Mouse (Mus musculus) heart, embryonic 12.5 days (tissue): ENCODE measurements at regions not wholly inside any gene's neighbourhood (a gene's known extent, or its start where the extent isn't known, plus 50 kb on each side); places are given as distances from the start of the nearest gene placed in this dataset.

Experiments
- ATAC-seq: fragments of 200-750 bp; cut with Nextera tagmentation; 2 replicates; pipeline ENCODE4 v1.8.0; 2017; ENCODE audit warnings: moderate TSS enrichment, moderate library complexity; ENCODE audit not compliant: insufficient number of reproducible peaks, low FRiP score
- H3K27ac ChIP-seq: fragments of 300-500 bp; sonication (generic); 2 replicates; pipeline ENCODE4 v1.5.1; 2016; ENCODE audit warnings: mild to moderate bottlenecking, moderate library complexity; ENCODE audit not compliant: poor library complexity, severe bottlenecking
- H3K27me3 ChIP-seq: fragments of 300-500 bp; sonication (generic); replicated peaks from 2 replicates; pipeline ENCODE4 v1.6.1; 2016; ENCODE audit warnings: mild to moderate bottlenecking, moderate library complexity
- H3K36me3 ChIP-seq: fragments of 300-500 bp; sonication (generic); 2 replicates; pipeline ENCODE4 v1.6.1; 2016; ENCODE audit warnings: mild to moderate bottlenecking, moderate library complexity
- H3K4me1 ChIP-seq: fragments of 300-500 bp; sonication (generic); replicated peaks from 2 replicates; pipeline ENCODE4 v1.6.1; 2016; ENCODE audit warnings: mild to moderate bottlenecking
- H3K4me2 ChIP-seq: fragments of 300-500 bp; sonication (generic); 2 replicates; pipeline ENCODE4 v1.6.1; 2016; ENCODE audit warnings: mild to moderate bottlenecking, moderate library complexity
- H3K4me3 ChIP-seq: fragments of 300-500 bp; sonication (generic); 2 replicates; pipeline ENCODE4 v1.5.1; 2016; ENCODE audit warnings: mild to moderate bottlenecking
- H3K9ac ChIP-seq: fragments of 300-500 bp; sonication (generic); 2 replicates; pipeline ENCODE4 v1.6.1; 2016; ENCODE audit warnings: mild to moderate bottlenecking, moderate library complexity
- H3K9me3 ChIP-seq: fragments of 300-500 bp; sonication (generic); replicated peaks from 2 replicates; pipeline ENCODE4 v1.6.1; 2016; ENCODE audit warnings: mild to moderate bottlenecking, moderate library complexity
- WGBS: fragments of 180-500 bp; shearing (Covaris S2); methylation state at CpG from one replicate; pipeline ENCODE4 v1.1.7; 2016; 5-methylcytosine and 5-hydroxymethylcytosine counted together

DNA sequence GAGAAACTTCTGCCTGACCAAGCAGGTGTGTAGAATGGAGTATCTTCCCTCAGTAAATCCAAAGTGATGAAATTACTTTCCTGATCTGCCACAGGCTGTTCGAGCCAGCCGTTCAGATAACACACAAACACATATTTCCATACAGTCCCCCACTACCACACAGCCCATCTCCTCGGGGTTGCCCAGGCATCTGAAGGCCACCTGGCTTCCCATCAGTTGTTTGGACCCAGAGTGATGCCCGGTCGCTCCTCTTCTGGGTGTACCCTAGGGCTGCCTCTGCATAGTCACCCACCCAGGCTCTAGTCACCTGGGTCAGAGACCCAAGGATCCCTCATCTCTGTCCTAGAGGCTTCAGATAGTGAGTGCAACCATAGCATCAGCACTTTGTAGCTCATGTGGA lies 107.9 kb downstream of the CK137956 start:
- no peaks in the 10 kb centered on the region for H3K27me3 ChIP-seq
- H3K9me3 ChIP-seq = no peaks in the 10 kb centered on the region
- no peak for ATAC-seq
- 79% methylated on average over 5 of the region's 5 CpGs for whole genome bisulfite sequencing
- no peak overlapping the region for H3K4me2 ChIP-seq
- no peak overlapping the region for H3K9ac ChIP-seq
- H3K4me1 ChIP-seq = no peaks in the 10 kb centered on the region
- no peak overlapping the region for H3K4me3 ChIP-seq
- H3K36me3 ChIP-seq = no peaks in the 10 kb centered on the region
- no peak overlapping the region for H3K27ac ChIP-seq

- Histone ChIP-seq H3K9ac (no peak overlapping the region), H3K4me2 (no peak overlapping the region), H3K9me3 (no peaks in the 10 kb centered on the region; the same call in 1 of the 2 replicates), H3K27me3 (no peaks in the 10 kb centered on the region), H3K36me3 (no peaks in the 10 kb centered on the region), H3K4me3 (no peak overlapping the region), H3K27ac (no peak overlapping the region), H3K4me1 (no peaks in the 10 kb centered on the region)
- no peak for ATAC-seq
- WGBS = 47% methylated on average over 16 of the region's 16 CpGs
These were observed 109.2 kb downstream of the CK137956 start for GRCm38 (mm10) chr4:127861319-127862117.

- Histone ChIP-seq H3K4me2 (no peak overlapping the region), H3K36me3 (no peaks in the 10 kb centered on the region), H3K9me3 (no peaks in the 10 kb centered on the region; the same call in 1 of the 2 replicates), H3K4me3 (no peak overlapping the region), H3K4me1 (no peaks in the 10 kb centered on the region), H3K27ac (no peak overlapping the region), H3K27me3 (no peaks in the 10 kb centered on the region), H3K9ac (no peak overlapping the region)
- WGBS = 80% methylated on average over 4 of the region's 4 CpGs
- no peak for ATAC-seq
These were observed 110.5 kb downstream of the CK137956 start for GRCm38 (mm10) chr4:127860271-127860670.

GRCm38 (mm10) chr4:127859505-127859904 lies 111.2 kb downstream of the CK137956 start:
- H3K4me2 ChIP-seq = no peak overlapping the region
- H3K9ac ChIP-seq = no peak overlapping the region
- H3K36me3 ChIP-seq = no peaks in the 10 kb centered on the region
- no peak overlapping the region for H3K4me3 ChIP-seq
- 76% methylated on average over 6 of the region's 6 CpGs for WGBS
- H3K27me3 ChIP-seq = no peaks in the 10 kb centered on the region
- H3K27ac ChIP-seq = no peak overlapping the region
- H3K4me1 ChIP-seq = no peaks in the 10 kb centered on the region
- no peaks in the 10 kb centered on the region; the same call in 1 of the 2 replicates for H3K9me3 ChIP-seq
- ATAC-seq = no peak

GRCm38 (mm10) chr4:127858566-127858965 lies 112.2 kb downstream of the CK137956 start:
- WGBS = 71% methylated on average over 3 of the region's 3 CpGs
- Histone ChIP-seq H3K36me3 (no peaks in the 10 kb centered on the region), H3K4me1 (no peaks in the 10 kb centered on the region), H3K27ac (no peak overlapping the region), H3K9ac (no peak overlapping the region), H3K4me2 (no peak overlapping the region), H3K4me3 (no peak overlapping the region), H3K9me3 (no peaks in the 10 kb centered on the region; the same call in 1 of the 2 replicates), H3K27me3 (no peaks in the 10 kb centered on the region)
- ATAC-seq = no peak

DNA sequence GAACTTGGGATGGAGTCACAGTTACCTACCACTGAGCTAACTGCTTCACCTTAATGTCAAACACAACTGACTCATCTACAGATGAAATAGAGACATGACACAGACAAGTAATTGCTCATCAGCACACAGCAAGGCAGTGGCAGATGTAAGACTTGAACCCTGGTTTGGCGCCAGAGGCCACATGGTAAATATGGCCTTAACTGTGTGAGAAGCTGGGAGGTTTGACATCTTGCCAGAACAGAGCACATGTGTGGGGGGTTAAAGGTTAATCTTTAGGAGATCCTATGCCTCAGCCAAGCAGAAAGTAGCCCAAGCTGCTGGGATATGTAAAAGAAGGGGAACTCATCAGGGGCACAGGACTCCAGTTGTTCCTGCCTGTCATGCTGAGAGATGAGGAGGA lies 114.9 kb downstream of the CK137956 start:
- no peaks in the 10 kb centered on the region for H3K36me3 ChIP-seq

GRCm38 (mm10) chr4:127854776-127855409 lies 115.9 kb downstream of the CK137956 start:
- WGBS = 73% methylated on average over 3 of the region's 3 CpGs
- Histone ChIP-seq H3K4me2 (no peak overlapping the region), H3K27ac (no peak overlapping the region), H3K4me1 (no peaks in the 10 kb centered on the region), H3K27me3 (no peaks in the 10 kb centered on the region), H3K36me3 (no peaks in the 10 kb centered on the region), H3K9me3 (peaks cover 4% of the 10 kb centered on the region; the same call in 1 of the 2 replicates), H3K9ac (no peak overlapping the region), H3K4me3 (no peak overlapping the region)
- ATAC-seq = no peak

More for the DNA sequence above, 114.9 kb downstream of the CK137956 start:
- WGBS = 79% methylated on average over 1 of the region's 1 CpGs
- no peak overlapping the region for H3K4me2 ChIP-seq
- H3K27ac ChIP-seq = no peak overlapping the region
- peaks cover 4% of the 10 kb centered on the region; the same call in 1 of the 2 replicates for H3K9me3 ChIP-seq
- ATAC-seq = no peak
- no peaks in the 10 kb centered on the region for H3K27me3 ChIP-seq
- H3K4me3 ChIP-seq = no peak overlapping the region
- no peak overlapping the region for H3K9ac ChIP-seq
- no peaks in the 10 kb centered on the region for H3K4me1 ChIP-seq

DNA sequence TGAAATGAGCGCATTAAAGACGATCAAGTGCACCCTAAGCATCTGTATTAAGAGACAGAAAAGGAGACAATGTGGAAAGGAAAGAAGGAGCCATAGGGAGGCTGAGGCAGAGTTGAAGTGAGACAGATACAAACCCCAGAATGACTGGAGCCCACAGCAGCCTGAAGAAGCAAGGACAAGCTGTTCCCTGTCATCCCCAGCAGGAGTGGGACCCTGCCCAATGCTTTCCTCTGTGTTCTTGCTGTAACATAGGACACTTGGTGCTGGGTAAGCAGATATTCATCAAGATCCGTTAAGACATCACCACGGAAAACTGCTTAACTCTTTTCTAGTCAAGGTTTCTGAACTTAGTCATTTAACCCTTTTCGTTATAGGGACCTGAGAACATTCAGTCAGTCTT lies 121.4 kb downstream of the CK137956 start:
- Histone ChIP-seq H3K4me1 (no peaks in the 10 kb centered on the region), H3K9ac (no peak overlapping the region), H3K27ac (no peak overlapping the region), H3K4me3 (no peak overlapping the region), H3K9me3 (peaks cover 4% of the 10 kb centered on the region; the same call in 1 of the 2 replicates), H3K27me3 (no peaks in the 10 kb centered on the region), H3K4me2 (no peak overlapping the region), H3K36me3 (no peaks in the 10 kb centered on the region)
- WGBS = 77% methylated on average over 5 of the region's 5 CpGs
- no peak for ATAC-seq

DNA sequence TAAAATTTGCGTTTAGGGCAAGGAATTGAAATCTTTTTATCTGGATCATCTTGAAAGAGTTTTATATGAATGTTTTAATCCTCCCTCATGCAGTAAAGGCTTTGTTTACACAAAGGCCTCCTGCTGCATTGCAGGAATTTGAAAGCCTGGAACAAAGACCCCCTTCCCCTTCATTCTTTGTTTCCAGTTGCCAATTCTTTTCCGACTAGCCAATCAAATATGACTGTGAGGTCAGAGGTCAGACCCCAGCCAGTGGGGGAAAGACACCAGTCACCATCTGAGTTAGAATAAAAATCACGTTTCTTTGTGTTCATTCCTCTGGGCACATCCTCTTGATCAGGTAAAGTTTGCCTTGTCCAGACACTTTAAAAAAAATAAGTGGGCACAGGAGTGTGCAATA lies 124.4 kb downstream of the CK137956 start:
- no peak overlapping the region for H3K27ac ChIP-seq
- no peaks in the 10 kb centered on the region for H3K9me3 ChIP-seq
- no peak overlapping the region for H3K4me2 ChIP-seq
- 51% methylated on average over 3 of the region's 3 CpGs for WGBS
- H3K4me3 ChIP-seq = no peak overlapping the region
- no peak for ATAC-seq
- no peaks in the 10 kb centered on the region for H3K27me3 ChIP-seq
- H3K9ac ChIP-seq = no peak overlapping the region
- no peaks in the 10 kb centered on the region for H3K36me3 ChIP-seq
- H3K4me1 ChIP-seq = no peaks in the 10 kb centered on the region

GRCm38 (mm10) chr4:127843421-127843820 lies 127.3 kb downstream of the CK137956 start:
- H3K27me3 ChIP-seq = no peaks in the 10 kb centered on the region
- ATAC-seq = no peak
- 73% methylated on average over 7 of the region's 7 CpGs for WGBS
- no peaks in the 10 kb centered on the region for H3K36me3 ChIP-seq
- no peak overlapping the region for H3K9ac ChIP-seq
- H3K9me3 ChIP-seq = no peaks in the 10 kb centered on the region
- no peak overlapping the region for H3K4me3 ChIP-seq
- H3K4me2 ChIP-seq = no peak overlapping the region
- H3K4me1 ChIP-seq = no peaks in the 10 kb centered on the region
- H3K27ac ChIP-seq = no peak overlapping the region

- H3K27me3 ChIP-seq = no peaks in the 10 kb centered on the region
- H3K9ac ChIP-seq = no peak overlapping the region
- H3K36me3 ChIP-seq = no peaks in the 10 kb centered on the region
- no peak overlapping the region for H3K27ac ChIP-seq
- 71% methylated on average over 6 of the region's 6 CpGs for WGBS
- no peak for ATAC-seq
- H3K4me2 ChIP-seq = no peak overlapping the region
- no peaks in the 10 kb centered on the region for H3K9me3 ChIP-seq
- no peaks in the 10 kb centered on the region for H3K4me1 ChIP-seq
- H3K4me3 ChIP-seq = no peak overlapping the region
These were observed 137.1 kb downstream of the CK137956 start for GRCm38 (mm10) chr4:127833668-127834067.
